Mouse (Mus musculus) monocyte, adult 2 months (primary cell): ENCODE results near the gene Ccnyl1.

Source experiments
- DNase-seq, 2 experiments: peaks; one replicate each; pipeline ENCODE4 v3.0.0; 2022; ENCODE audit warnings: low spot score in 2 of 2, low read depth in 1 of 2

Ccnyl1 gene

DNA sequence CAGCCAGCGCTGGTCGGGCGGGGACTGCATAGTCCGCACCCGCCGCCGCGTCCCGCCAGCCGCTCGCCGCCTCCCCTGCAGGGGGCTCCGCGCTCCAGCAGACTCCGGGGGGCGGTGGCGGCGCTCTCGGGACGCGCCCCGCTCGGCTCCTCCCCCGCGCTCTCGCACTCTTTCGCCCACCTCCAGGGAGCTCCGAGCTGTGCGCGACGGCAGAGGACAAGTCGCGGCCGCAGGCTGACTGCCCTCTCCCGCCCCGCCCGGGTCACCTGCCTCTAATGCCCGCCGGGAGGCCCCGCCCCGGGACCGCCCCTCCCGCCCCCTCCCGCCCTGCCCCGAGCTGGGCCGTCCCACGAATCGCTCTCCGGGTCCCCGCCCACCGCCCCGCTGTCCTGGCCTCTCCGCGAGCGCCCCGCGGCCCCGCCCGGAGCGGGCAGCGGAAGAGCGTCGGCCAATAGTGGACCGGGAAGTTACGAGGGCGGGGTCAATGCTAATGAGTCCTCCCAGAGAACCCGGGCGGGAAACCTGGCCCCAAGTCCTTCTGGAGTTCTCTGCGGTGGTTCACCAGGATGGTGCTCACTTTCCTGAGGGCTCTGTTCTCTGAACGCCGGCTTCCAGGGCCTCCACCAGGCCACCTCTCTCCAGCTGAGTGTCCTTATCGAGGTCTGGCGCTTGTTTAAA is 47.4 kb downstream of the Ccnyl1 start, which contains the start of gene Fzd5:
Gene Fzd5, minus strand, starts transcription at position 250 of the 678 bp plus-strand sequence.
- peak; percentile 48 to 73 for DNase-seq

DNA sequence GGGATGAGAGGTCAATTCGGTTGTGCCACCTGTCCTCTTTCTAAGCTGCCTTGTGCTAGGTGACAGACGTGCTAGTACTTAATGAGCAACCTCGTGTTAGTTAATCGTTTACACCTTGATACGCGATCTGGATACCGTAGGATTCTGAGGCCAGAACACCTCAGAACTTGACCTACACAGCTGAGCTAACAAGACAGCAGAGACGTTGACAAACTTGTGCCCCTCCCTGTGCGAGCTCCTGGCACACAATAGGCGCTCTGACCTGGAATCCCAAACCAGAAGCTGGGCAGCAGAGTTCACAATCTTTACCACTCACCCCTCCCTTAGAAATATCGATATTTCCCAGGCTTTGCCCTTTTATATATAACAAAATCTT is 47.9 kb downstream of the Ccnyl1 start:
- peak in 1 of 2 experiments; percentile 7 for DNase-seq

DNA sequence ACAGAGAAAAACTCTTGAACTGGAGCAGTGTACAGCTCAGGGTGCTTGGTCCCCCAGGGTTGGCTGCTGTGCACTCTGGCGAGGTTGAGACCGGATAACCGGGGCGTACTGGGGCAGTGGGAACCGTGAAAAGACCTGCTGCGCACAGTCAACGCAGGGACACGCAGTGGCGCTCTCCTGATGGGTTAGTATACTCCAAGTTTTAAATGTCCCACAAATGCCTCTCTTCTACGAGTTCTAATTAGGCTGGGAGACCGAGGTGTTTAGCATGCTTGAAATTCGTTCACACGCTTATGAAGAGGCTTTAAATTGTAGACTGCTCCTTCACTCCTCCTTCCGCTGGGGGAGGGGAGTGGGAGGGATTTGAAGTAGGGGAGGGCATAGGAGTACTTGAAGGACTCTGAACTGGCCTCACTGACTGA is 48.4 kb downstream of the Ccnyl1 start:
- DNase-seq = no peak

DNA sequence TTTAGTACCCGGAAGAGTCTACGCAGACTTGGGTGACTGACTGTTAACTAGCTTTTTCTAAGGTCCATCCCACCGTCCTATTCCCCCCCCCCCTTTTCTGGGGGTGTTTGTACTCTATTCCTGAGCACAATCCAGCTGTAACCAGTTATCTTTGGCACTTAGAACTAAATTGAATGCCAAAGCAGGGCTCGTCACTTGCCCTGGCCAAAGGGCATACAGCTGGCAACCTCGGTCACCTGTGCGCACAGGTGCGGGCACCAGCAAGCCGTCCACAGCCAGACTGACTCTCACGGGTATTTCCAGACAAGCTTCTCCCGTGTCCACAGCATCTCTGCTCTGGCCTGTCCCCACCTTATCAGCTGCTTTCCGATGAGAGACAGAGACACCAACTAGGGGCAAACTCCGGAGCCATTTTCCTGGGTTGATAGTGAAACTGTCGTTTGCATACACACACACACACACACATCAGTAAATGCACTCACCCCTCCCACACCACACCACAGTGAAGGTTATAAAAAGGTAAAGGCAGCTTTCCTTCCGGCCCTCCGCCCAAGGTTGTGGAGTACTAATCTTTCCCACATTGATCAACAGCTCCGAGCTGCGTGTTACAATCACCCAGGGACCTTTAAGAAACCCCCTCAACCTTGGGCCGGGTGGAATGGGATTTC is 52.6 kb downstream of the Ccnyl1 start:
- no peak for DNase-seq

DNA sequence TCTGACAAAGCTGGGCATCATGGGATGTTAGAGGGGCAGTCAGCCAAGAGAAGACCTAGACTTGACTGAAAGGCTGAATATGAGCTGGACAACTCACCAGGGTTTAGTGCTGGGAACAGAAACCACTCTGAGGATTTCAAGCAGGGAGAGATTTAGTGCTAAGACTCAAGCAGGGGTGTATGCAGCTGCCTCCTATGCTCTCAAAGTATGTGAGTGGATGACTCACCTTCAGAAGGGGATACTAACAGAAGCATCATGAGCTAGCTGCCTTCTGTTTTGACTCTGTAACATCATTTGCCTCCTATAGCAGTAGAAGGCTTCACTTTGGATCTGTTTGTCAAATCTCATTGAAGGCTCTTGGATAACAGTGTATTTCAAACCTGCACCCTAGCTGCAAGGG is 54.4 kb downstream of the Ccnyl1 start:
- no peak for DNase-seq

DNA sequence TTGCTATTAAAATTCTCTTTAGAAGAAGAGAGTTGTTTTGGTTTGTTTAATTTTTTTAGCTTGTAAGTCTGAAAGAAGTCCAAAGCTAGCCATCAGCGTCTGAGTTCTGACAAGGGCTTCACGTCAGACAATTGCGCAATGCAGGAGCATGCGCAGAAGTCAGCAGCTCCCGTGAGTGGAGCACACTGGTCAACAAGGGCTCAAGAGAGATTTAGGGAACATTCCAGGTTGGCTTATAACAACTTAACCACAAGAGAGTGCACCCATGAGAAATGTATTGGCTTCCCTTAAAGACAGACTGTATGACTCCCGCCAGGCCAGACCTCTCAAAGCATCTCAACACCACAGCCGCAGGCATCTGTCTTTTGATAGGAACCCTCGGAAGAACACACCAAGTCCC is 62.9 kb downstream of the Ccnyl1 start:
- DNase-seq = no peak

DNA sequence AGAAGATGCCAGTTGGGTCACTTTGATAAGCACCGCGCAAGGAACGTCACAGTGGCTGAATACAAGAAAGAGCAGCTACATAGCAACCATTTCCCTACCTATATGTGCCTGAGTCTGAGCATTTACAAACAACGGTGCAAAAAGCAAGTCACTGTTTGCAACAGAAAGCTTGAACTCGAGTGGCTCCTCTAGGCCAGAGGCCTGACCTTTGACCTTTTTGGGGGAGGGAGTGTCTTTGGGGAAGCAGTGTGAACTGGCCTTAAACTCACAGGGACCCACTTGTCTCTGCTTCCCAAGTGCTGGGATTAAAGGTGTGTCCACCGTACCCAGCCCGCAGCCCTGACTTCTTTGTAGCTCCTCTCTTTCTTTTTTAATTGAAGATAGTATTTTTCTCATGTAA is 63.4 kb downstream of the Ccnyl1 start:
- DNase-seq = no peak

DNA sequence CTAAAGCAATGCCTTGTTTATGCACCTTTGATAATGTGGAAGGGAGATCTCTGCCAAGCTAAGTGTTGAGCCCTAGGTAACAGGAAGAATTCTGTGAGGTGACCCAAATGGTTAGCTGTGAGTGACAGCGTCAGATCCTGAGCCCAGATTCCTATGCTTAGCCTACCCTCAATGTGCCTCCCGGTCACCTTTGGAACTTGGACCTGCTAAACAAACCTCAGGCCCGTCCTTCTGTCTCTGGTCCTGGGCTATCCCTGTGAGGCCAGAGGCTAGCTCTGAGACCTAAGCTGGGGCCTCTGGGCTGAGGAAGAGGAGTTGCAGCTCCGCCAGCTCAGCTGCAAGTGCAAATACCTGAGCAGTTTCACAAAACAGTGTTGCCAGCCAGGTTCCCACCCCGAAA is 64.4 kb downstream of the Ccnyl1 start:
- DNase-seq = no peak

DNA sequence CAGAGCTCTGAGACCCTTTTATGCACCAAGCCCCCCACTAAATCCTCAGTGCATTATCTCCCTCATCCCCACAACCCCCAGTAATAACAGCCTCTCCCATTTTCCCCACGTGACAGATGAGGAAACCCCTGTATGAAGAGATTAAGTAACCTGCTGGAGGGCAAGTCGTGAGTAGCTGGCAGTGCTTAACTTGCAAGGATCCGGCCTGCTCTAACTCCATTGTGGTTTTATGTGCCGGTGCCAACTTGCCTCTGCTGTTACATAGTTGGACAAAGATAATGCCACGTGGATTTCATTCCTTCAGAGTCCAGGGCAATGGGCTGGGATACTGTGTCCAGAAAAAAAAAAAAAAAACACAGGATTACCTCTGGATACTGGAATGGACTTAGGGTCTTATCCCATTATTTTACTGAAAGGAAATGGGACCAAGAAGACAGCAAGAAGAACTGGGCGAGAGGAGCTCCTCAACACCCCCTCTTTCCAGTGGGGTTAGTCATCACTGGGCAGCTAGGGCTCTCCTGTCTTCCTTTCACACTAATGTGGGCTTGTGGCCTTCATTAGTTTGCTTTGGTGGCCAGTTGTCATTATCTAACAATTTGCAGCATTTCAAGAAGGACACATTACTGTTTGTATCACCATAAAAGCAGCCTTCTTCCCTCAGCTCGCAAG is 65.8 kb downstream of the Ccnyl1 start:
- DNase-seq = no peak

DNA sequence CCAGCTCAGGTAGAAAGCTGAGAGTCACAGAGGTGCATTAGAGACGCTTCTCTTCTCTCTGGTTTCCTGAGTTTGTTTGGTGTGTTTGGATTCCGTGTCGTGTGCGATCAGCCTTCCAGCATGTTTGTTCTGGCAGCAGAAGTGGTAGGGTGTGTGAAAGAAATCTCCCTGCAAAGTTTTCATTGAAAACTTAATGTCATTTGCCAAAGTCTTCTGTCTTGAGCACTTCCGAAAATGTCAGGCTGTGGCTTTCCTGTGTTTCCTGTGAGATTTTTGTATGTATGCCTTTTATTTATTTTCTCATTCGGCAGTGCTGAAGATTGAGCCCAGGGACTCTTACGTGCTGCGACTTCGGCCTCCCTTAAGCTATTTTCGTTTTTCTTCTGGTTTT is 66.4 kb downstream of the Ccnyl1 start:
- DNase-seq = no peak

DNA sequence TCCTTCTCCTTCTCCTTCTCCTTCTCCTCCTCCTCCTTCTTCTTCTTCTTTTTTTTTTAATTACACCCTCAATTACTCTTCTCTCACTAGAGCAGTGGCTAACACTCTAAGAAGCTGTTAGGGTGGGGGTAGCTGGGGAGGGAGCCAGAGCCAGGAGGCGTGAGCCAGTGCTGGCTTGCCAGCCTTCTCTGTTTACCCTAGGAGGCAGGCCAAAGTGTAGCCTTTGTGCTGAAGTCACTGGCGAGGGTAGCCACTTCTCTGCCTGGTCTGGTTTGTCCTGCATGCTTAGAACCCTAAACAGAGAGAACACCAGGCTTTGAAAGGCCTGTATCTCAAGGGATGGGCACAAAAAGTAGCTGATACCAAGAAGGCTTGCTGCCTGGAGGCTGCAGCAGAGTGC is 67.0 kb downstream of the Ccnyl1 start:
- no peak for DNase-seq

DNA sequence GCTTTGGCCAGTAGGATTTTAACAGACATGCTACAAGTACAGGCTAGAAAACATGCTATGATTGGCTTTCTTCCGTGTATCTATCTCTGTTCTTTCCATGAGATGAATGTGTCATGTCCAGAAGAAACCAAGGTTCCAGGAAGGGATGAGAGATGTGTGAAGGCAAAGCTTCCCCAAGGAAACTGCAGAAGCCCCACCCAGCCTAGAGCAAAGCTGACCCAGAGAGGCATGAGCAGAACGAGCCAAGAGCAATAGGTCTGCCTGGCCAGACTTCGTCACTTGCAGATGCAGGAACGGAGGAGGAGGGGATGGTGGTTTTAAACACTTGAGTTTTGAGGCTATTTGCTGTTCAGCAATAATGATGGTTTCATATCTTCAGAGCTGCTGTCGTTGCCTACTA is 67.5 kb downstream of the Ccnyl1 start:
- no peak for DNase-seq

DNA sequence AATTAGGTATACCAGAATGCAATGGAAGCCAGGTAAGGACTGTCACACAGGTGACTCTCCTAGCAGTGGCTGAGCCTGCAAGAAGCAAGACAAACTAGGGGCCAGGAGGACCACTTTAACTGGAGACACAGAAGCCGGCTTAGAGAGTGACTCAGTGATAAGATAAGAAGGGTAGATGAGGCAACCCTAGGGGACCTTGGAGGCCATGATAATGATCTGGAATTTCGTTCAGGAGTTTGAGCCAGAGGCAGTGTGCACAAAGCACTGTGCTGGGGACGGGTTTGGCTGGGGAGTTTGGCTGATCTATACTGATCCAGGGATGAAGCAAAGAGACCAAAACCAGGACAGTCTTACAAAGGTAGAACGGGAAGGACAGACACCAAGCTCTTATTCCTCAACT is 71.4 kb downstream of the Ccnyl1 start:
- DNase-seq = no peak

DNA sequence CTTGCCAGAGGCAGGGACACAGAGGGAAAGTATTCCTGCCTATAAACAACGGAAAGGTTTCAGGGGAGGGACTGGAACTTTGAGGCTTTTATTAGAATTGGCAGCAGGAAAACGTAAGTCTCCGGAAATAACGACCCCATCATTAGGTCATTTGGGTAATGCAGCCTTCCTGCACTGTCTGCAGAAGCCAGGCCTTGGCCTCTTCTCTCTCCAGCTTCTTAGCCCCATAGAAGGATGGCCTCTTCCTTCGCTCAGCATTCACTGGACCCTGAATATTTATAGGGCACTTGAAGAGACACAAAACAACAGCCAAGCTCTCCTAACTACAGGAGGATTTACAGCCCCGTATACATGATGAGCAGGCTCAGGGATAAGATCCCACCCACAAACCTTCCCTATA is 79.9 kb downstream of the Ccnyl1 start:
- DNase-seq = no peak

DNA sequence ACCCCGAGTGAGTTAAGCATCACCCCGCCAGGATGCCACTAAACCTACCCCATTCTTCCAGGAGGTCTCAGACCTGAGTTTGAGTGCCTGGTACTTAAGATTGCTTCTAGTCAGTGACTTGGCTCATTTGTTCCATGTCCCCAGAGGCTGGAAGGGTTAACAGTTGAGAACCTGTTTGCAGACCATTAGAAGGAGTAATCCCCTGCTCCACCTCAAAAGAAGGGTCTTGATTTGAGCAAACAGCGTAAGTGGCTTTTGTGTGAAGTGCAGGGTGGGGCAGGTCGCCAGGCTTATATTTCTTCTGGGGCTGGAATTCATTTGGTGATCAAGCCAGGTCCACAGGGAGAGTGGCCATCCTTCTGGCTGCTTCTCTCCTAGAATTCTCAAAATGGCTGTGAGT is 83.0 kb downstream of the Ccnyl1 start:
- DNase-seq = no peak
